Mouse (Mus musculus): ENCODE data around the gene Tlx1.

GRCm38 (mm10) chr19:45110681-45111080 lies 39.8 kb upstream of the Tlx1 start:
- TF ChIP-seq CTCF (IDR thresholded peaks at IDR 0.05; ENCODE audit: borderline replicate concordance, insufficient read depth, low read length) (no peak), POLR2A (IDR thresholded peaks at IDR 0.05; ENCODE audit: low read depth, low read length) (no peak)

Data from embryonic fibroblast, embryonic 13.5 days (primary cell).